Mouse (Mus musculus) forelimb bud, embryonic 11.5 days (tissue): ENCODE data around the gene Riiad1.
A peak's percentile ranks its signal among the peaks of the same experiment; 100 is the strongest.

Source experiments
- DNase-seq: peaks from one replicate; pipeline ENCODE4 v3.0.0-alpha.2; 2012; ENCODE audit warnings: low read depth, low spot score

The Riiad1 gene

DNA sequence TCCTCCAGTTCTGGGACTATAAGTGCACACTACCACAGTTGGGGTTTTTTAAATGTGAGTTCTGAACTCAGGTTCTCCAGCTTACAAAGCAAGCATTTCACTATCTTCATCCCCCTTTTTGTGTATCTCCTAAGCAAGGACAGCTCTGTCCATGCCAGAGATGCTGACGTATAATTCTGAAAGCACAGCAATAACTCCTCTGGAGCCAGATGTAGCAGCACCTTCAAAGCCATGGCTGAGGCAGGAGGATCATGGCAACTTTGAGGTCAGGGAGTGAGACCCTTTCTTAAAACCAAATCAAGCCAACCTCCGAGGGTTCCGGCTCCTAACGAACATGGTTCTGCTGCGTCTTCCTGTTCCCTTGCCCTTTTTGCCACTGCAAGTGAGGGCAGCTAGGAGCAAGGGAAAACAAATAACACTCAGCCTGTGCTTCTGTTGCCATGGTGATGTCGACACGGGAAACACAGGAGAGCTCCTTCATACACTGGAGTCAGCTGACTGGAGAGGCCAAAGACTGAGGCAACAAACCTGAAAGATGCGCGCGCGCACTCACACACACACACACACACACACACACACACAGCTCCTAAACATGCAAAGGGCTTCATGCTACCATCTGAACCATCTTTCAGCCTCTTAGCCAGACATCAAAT lies 16.1 kb downstream of the Riiad1 start:
- peak; percentile 64 for DNase-seq

DNA sequence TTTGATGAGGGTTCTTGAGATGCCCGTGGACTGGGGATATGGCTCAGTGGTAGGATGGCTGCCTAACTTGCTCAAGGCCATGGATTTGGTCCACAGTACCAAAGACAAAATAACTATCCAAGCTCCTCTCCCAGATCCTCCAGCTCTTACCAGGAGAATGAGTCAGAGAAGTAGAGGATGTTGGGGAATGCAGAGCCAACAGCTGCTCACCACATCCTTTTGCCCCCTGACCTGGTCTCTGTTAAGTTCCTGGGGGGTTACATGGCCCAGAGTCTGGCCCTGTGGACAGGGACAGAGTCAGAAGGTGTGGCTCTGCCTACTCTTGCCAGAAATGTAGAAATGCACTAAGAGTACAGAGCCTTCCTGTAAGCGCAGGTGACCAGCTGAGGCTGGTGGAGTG lies 20.3 kb downstream of the Riiad1 start:
- no peak for DNase-seq

DNA sequence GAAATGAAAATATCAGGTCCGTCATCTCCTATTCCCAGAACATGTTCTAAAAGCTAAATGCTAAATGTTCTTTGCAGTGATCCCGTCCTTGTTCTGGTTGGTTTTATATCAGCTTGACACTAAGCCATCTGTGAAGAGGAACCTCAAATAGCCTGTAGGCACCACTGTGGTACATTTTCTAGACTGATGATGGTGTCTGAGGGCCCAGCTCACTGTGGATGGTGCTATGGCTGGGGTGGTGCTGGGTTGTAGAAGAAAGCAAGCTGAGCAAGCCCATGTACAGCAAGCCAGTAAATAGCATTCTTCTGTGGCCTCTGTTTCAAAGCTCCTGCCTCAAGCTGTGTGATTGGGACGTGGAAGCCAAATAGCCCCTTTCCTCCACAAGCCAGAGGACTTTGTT lies 23.1 kb downstream of the Riiad1 start:
- DNase-seq: no peak

DNA sequence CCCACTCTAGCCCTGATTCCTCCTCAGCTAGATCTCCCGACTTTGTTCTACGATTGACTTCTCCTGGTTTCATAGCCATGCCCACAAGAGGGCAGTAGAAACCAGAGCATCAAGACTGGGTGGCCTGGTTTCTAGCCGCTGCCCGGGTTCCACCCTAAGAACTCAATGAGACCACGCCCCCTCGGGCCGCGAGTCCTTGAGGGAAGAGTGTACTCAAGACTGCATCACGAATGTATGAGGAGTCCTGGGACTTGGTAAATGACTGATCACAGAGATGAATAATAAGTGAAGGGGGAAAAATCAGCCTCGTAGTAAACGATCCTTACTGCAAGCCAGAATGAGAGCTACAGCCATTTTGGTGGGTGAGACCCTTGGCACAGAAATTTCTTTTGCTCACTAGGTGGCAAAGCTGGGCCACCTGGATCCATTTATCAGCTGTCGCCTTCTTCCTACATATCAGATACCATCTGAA lies 23.6 kb downstream of the Riiad1 start:
- DNase-seq: peak; percentile 93

DNA sequence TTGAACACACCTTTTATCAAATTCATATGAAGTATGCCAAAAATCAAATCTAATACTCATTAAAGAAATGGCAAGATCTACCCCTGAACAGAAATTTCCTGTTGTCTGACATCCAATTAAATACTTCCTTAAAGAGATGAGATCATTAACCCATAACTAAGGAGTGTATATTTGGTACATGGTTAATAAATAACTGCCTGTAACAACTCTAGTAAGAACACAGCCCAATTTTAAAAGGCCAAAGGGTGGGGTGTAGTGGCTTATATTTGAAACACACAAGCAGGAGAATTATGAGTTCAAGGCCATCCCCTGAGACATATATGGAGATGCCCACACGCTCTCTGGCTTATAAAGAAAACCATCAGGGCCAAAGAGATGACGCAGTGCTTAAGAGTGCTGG lies 30.8 kb downstream of the Riiad1 start:
- no peak for DNase-seq

DNA sequence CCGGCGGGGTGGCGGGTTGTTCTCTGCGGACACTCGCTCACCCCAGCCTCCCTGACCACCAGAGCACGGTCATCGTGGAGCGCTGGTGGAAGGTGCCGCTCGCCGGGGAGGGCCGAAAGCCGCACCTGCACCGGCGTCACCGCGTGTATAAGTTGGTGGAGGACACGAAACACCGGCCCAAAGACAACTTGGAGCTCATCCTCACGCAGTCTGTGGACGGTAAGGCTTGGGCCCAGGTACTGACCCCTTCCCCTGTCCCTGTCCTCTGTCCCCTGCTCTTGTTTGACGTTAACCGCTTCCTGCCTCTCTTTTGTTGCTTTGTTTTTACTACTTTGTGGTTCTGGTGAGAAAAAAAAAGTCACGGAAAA lies 36.6 kb downstream of the Riiad1 start, which contains the start of gene Oaz3:
Gene Oaz3 (minus strand): TSS at position 319 of the 368 bp plus-strand sequence.
- DNase-seq: no peak

DNA sequence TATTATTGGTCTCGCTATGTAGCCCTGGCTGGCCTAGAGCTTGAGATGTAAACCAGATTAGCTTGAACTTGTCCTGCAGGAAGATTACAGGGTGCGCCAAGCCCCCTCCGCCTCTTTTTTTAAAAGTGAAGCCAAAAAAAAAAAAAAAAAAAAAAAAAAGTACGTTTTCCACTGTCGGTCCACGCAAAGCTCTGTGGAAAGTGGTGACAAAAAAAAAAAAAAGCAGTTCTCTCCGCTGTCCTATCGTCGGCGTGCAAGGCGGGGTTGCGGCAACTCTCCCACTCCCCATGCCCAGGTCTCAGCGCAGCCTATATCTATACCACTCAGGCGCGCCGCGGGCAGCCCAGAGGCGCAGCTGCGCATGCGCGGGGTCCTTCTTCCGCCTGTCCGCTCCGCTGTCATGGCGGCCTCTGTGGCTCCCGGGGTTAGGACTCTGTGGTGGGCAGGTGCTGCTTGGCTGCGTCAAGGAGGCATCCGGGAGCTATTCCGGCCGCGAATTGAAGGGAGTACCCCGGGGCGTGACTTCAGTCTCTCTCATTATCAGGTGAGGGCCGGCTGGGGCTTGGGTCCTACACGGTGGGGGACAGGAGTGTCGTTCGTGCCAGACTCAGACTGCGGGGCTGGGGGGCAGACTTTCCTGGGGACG lies 37.1 kb downstream of the Riiad1 start, which contains the start of gene Mrpl9:
Gene Mrpl9 (plus strand): TSS at position 368 of the 646 bp plus-strand sequence.
- peak; percentile 97 for DNase-seq

DNA sequence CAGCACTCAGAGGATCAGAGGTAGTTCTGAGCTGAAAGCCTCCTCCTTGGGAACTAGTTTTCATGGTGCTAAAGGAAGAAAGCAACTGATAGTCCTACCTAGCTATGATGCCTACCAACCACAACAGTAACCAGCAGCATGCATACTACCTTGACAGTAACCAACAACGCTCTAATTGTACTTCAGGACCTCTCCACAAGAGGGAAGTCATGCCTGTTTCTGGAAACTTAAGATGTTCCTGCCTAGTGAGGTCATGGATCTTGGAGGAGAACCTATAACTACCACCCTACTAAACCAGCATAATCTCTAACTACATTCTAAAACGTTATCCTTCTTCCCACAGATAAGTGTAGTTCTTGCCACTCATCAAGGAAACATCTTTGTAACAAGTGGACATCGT lies 39.0 kb downstream of the Riiad1 start:
- DNase-seq: no peak

DNA sequence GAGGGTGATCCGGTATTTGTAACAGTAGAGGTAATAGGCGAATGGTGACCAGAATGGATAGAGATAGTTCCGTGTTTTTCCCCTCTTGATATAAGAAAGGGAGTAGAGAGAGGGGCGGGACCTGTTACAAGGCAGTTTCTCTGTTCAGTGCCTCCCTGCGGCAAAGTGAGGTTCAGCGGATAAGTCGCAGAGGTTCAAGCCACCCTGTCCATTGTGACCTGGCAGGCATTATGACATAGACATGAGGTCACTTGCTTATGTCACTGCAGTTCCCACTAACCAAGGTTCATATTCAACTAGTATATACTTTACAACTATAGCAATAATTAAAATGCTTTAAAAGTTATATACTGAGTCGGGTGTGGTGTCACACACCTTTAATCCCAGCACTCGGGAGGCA lies 43.7 kb downstream of the Riiad1 start:
- no peak for DNase-seq

DNA sequence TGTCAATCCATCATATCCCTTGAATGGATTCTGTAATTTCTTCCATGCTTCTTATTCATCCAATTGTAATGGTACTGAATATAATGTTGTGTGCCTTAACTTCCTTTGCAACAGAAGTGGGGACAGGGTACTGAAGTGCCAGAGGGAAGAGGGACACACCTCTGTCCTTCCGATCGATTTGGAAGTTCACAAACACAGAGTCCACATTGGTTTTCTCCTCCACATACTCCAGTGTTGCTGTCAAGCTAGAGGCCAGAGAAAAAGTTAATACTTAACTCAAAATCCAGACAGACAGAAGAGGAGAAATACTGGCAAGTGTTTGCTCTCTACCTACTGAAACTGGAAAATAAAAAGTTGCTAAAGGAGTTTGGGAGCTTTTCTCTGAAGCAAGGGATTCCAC lies 45.8 kb downstream of the Riiad1 start:
- no peak for DNase-seq

DNA sequence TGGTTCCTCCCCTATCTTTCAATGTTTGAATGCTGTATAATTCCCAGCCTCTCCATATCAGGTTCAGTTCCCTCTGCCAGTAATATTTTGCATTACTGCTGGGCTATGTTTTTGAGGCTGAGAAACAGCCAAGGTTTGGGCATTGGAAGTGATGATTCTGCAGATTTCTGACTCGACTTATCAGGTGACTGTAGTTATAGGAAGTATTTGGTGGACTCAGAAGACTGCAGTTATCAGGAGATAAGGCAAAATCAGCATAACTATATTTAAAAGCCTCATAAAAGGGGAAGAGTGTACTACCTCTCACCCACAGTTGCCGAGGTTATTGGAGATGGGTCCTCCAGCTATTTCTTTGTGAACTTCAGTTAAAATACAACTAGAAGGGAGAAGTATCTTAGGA lies 49.2 kb downstream of the Riiad1 start:
- DNase-seq: no peak
